Mouse (Mus musculus) hindbrain, embryonic 11.5 days (tissue): ENCODE results near the gene Tor2a. TPM values are rescaled to one million over a fixed set of nuclear protein-coding genes. Genes with fewer than 3 reads are reported as not detected.
A peak's percentile ranks its signal among the peaks of the same experiment; 100 is the strongest.

ENCODE experiments used
- ATAC-seq: fragments of 200-750 bp; cut with Nextera tagmentation; 2 replicates; pipeline ENCODE4 v1.8.0; 2017; ENCODE audit warnings: mild to moderate bottlenecking, moderate TSS enrichment, moderate library complexity; ENCODE audit not compliant: low FRiP score
- DNase-seq: peaks from one replicate; pipeline ENCODE4 v3.0.0-alpha.2; 2015; ENCODE audit warnings: low spot score
- H3K27ac ChIP-seq: fragments of 300-500 bp; sonication (generic); 2 replicates; pipeline ENCODE4 v1.5.1; 2014; ENCODE audit warnings: mild to moderate bottlenecking, low read depth, low read length
- H3K27me3 ChIP-seq: fragments of 300-500 bp; sonication (generic); 2 replicates; pipeline ENCODE4 v1.6.1; 2014; ENCODE audit warnings: mild to moderate bottlenecking, low read length, moderate library complexity, mixed read lengths; ENCODE audit not compliant: control insufficient read depth, insufficient read depth
- H3K36me3 ChIP-seq: fragments of 300-500 bp; sonication (generic); 2 replicates; pipeline ENCODE4 v1.6.1; 2014; ENCODE audit warnings: mild to moderate bottlenecking, low read length, moderate library complexity, mixed read lengths; ENCODE audit not compliant: control insufficient read depth, insufficient read depth
- H3K4me1 ChIP-seq: fragments of 300-500 bp; sonication (generic); replicated peaks from 2 replicates; pipeline ENCODE4 v1.6.1; 2014; ENCODE audit warnings: low read length, mixed read lengths; ENCODE audit not compliant: control insufficient read depth, insufficient read depth
- H3K4me2 ChIP-seq: fragments of 300-500 bp; sonication (generic); replicated peaks from 2 replicates; pipeline ENCODE4 v1.6.1; 2014; ENCODE audit warnings: mild to moderate bottlenecking, low read depth, low read length
- H3K4me3 ChIP-seq: fragments of 300-500 bp; sonication (generic); 2 replicates; pipeline ENCODE4 v1.5.1; 2014; ENCODE audit warnings: low read depth, low read length
- H3K9ac ChIP-seq: fragments of 300-500 bp; sonication (generic); 2 replicates; pipeline ENCODE4 v1.6.1; 2014; ENCODE audit warnings: low read depth, low read length
- H3K9me3 ChIP-seq: fragments of 300-500 bp; sonication (generic); 2 replicates; pipeline ENCODE4 v1.6.1; 2016; ENCODE audit warnings: low read length; ENCODE audit not compliant: control insufficient read depth
- WGBS: fragments of 180-500 bp; shearing (Covaris S2); extraction: QIAGEN DNeasy Blood & Tissue Kit; methylation state at CpG from one replicate; pipeline ENCODE4 v1.1.7; 2014; 5-methylcytosine and 5-hydroxymethylcytosine counted together
- polyA plus RNA-seq: library from polyadenylated mRNA; unstranded; fragments of >200 nt; fragmentation: Nextera tagmentation; extraction: Ambion mirVana; gene quantifications from 2 replicates; pipeline ENCODE4 v1.2.1, GENCODE M21; 2014

Gene Tor2a
- polyA plus RNA-seq, 1 experiment from 2014 or later = 53.1 TPM

- no peaks in the 10 kb centered on the region for H3K27me3 ChIP-seq
- H3K4me2 ChIP-seq = no peak overlapping the region
- DNase-seq = no peak
- no peak overlapping the region for H3K4me3 ChIP-seq
- no peak overlapping the region for H3K9ac ChIP-seq
- H3K4me1 ChIP-seq = peaks cover 2% of the 10 kb centered on the region; the same call in 1 of the 2 replicates
- no peaks in the 10 kb centered on the region for H3K36me3 ChIP-seq
- ATAC-seq = no peak
- H3K27ac ChIP-seq = no peak overlapping the region
- H3K9me3 ChIP-seq = no peaks in the 10 kb centered on the region
- WGBS = 57% methylated on average over 4 of the region's 4 CpGs
Observed at GRCm38 (mm10) chr2:32734933-32735332, 22.1 kb upstream of the Tor2a start.

GRCm38 (mm10) chr2:32736306-32736829, 20.7 kb upstream of the Tor2a start:
- DNase-seq = no peak
- Histone ChIP-seq H3K4me3 (no peak overlapping the region), H3K4me1 (no peaks in the 10 kb centered on the region; the same call in 1 of the 2 replicates), H3K27me3 (no peaks in the 10 kb centered on the region; the same call in none of the 2 replicates), H3K36me3 (no peaks in the 10 kb centered on the region), H3K9me3 (no peaks in the 10 kb centered on the region), H3K27ac (no peak overlapping the region), H3K9ac (no peak overlapping the region), H3K4me2 (no peak overlapping the region)
- 45% methylated on average over 3 of the region's 3 CpGs for WGBS
- ATAC-seq = no peak

GRCm38 (mm10) chr2:32737008-32737407, 20.0 kb upstream of the Tor2a start:
- Histone ChIP-seq H3K9ac (no peak overlapping the region), H3K27ac (no peak overlapping the region), H3K4me3 (no peak overlapping the region), H3K4me2 (no peak overlapping the region), H3K36me3 (no peaks in the 10 kb centered on the region), H3K4me1 (peaks cover 4% of the 10 kb centered on the region; the same call in 1 of the 2 replicates), H3K27me3 (no peaks in the 10 kb centered on the region; the same call in none of the 2 replicates), H3K9me3 (no peaks in the 10 kb centered on the region)
- no peak for DNase-seq
- 54% methylated on average over 6 of the region's 6 CpGs for WGBS
- no peak for ATAC-seq

- Histone ChIP-seq H3K4me2 (no peak overlapping the region), H3K36me3 (no peaks in the 10 kb centered on the region), H3K4me3 (no peak overlapping the region), H3K9ac (no peak overlapping the region), H3K9me3 (no peaks in the 10 kb centered on the region), H3K4me1 (peaks cover 4% of the 10 kb centered on the region; the same call in 1 of the 2 replicates), H3K27me3 (no peaks in the 10 kb centered on the region; the same call in none of the 2 replicates), H3K27ac (no peak overlapping the region)
- WGBS = 80% methylated on average over 4 of the region's 4 CpGs
- ATAC-seq (no peak), DNase-seq (no peak)
Observed at GRCm38 (mm10) chr2:32739311-32739710, 17.7 kb upstream of the Tor2a start.

GRCm38 (mm10) chr2:32740916-32741272, 16.1 kb upstream of the Tor2a start, which contains the start of gene 6330409D20Rik:
Gene 6330409D20Rik, minus strand, starts transcription at chr2:32741016.
- DNase-seq = no peak
- Histone ChIP-seq H3K27me3 (no peaks in the 10 kb centered on the region; the same call in none of the 2 replicates), H3K4me2 (peak within 1 kb of the TSS; percentile 97), H3K27ac (peak within 1 kb of the TSS; percentile 89), H3K9me3 (no peaks in the 10 kb centered on the region), H3K4me3 (peak within 1 kb of the TSS; percentile 72), H3K36me3 (no peaks in the 10 kb centered on the region), H3K9ac (peak within 1 kb of the TSS; percentile 79), H3K4me1 (0 out of 2 replicates have a peak, but pooled peaks cover 4% of the 10 kb centered on the region)
- WGBS = 5% methylated on average over 11 of the region's 11 CpGs
- no peak for ATAC-seq

- peak overlapping the region; percentile 89 for H3K27ac ChIP-seq
- peak overlapping the region; percentile 79 for H3K9ac ChIP-seq
- WGBS = 1% methylated on average over 48 of the region's 58 CpGs
- peak overlapping the region; percentile 72 for H3K4me3 ChIP-seq
- peak overlapping the region; percentile 97 for H3K4me2 ChIP-seq
- peak; percentile 69 for ATAC-seq
- 0 out of 2 replicates have a peak, but pooled peaks cover 4% of the 10 kb centered on the region for H3K4me1 ChIP-seq
- no peaks in the 10 kb centered on the region for H3K36me3 ChIP-seq
- H3K9me3 ChIP-seq = no peaks in the 10 kb centered on the region
- H3K27me3 ChIP-seq = no peaks in the 10 kb centered on the region; the same call in none of the 2 replicates
- peak; percentile 78 for DNase-seq
Observed at GRCm38 (mm10) chr2:32741273-32742172, 15.5 kb upstream of the Tor2a start.

GRCm38 (mm10) chr2:32742173-32742531, 14.9 kb upstream of the Tor2a start:
- Histone ChIP-seq H3K9ac (peak overlapping the region; percentile 79), H3K4me3 (peak overlapping the region; percentile 72)

GRCm38 (mm10) chr2:32744272-32744982, 12.6 kb upstream of the Tor2a start:
- ATAC-seq = no peak
- WGBS = 77% methylated on average over 15 of the region's 15 CpGs

More at GRCm38 (mm10) chr2:32742173-32742531, 14.9 kb upstream of the Tor2a start:
- Histone ChIP-seq H3K27me3 (no peaks in the 10 kb centered on the region; the same call in none of the 2 replicates), H3K4me1 (0 out of 2 replicates have a peak, but pooled peaks cover 4% of the 10 kb centered on the region), H3K4me2 (peak overlapping the region; percentile 97), H3K27ac (peak overlapping the region; percentile 89), H3K9me3 (no peaks in the 10 kb centered on the region), H3K36me3 (0 out of 2 replicates have a peak, but pooled peaks cover 3% of the 10 kb centered on the region)
- ATAC-seq (peak; percentile 88), DNase-seq (peak; percentile 86)
- WGBS = 1% methylated on average over 18 of the region's 18 CpGs

More at GRCm38 (mm10) chr2:32744272-32744982, 12.6 kb upstream of the Tor2a start:
- no peak overlapping the region for H3K4me2 ChIP-seq
- H3K36me3 ChIP-seq = 0 out of 2 replicates have a peak, but pooled peaks cover 3% of the 10 kb centered on the region
- H3K4me3 ChIP-seq = no peak overlapping the region
- H3K27me3 ChIP-seq = no peaks in the 10 kb centered on the region; the same call in none of the 2 replicates
- DNase-seq = no peak
- H3K9ac ChIP-seq = no peak overlapping the region
- 0 out of 2 replicates have a peak, but pooled peaks cover 4% of the 10 kb centered on the region for H3K4me1 ChIP-seq
- no peak overlapping the region for H3K27ac ChIP-seq
- no peaks in the 10 kb centered on the region for H3K9me3 ChIP-seq
